Mouse (Mus musculus) testis, adult 2 months (tissue): ENCODE results near the gene Srgap1.

Experiments used
- CTCF ChIP-seq: fragments of 200-500 bp; IDR thresholded peaks from 2 replicates; pipeline ENCODE4 v1.5.1; 2012; ENCODE audit warnings: low read depth, mild to moderate bottlenecking, inconsistent platforms, low read length, moderate library complexity; ENCODE audit not compliant: control insufficient read depth, insufficient read depth, insufficient replicate concordance
- POLR2A ChIP-seq: fragments of 200-500 bp; IDR thresholded peaks from 2 replicates; pipeline ENCODE4 v1.6.1; 2012; ENCODE audit warnings: low read depth, mild to moderate bottlenecking, inconsistent platforms, low read length, moderate library complexity; ENCODE audit not compliant: control insufficient read depth

DNA sequence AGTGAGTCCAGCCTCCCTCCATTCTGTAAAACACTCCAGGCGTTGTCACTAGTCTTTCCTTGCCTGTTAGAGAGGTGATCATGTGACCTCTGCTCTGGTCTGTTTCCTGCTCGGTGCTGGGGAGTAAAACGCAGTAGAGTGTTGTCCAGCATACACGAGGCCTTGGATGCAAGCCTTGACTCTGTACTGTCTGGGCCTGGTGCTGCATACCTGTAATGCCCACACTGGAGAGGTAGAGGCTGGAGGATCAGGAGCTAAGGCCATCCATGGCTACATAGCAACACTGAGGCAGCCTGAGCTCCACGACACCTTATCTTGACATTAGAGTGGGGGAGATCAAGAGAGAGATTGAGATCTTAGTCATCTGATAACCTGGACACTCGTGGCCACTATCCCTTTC lies 44.2 kb downstream of the Srgap1 start:
- no peak for TF ChIP-seq CTCF
- no peak for TF ChIP-seq POLR2A
